ENCODE assay signal across 19 mouse cellular contexts in the genomic region with DNA sequence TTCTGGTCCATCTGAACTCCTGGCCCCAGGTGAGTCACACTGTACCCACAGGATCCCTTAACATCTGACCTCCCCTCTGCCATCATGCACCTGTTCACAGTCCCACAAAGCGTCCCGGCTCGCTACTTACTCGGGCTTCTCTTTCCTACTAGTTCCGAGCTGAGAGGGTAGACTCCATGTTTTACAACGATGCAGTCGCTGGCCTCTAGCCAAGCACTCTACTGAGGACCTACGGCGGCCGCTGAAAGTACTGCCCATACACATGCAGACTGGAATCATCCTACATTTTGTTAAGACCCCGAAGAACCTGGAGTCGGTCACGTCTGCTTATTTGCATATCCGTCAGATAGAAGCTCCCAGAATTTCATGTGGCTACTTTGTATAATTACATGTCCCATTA.
DNase-seq lines count a peak whose midpoint lies in the region; ATAC-seq and TF ChIP-seq lines count a peak whose summit lies in the region.
"Had no signal": no experiment of that assay in that cellular context is flagged by ENCODE, and none has a peak within 500 bp of the region (broad histone marks: within the 10 kb centered on the region; RNA-seq: fewer than 3 reads in every experiment).

No protein-coding gene starts in this region.

- peak overlapping the region; percentile 29; the same call in 1 of the 2 replicates for H3K4me3 ChIP-seq in E14TG2a.4 (replicated peaks; ENCODE audit: low read length)
- H3K4me3 ChIP-seq in liver, postnatal 0 days (ENCODE audit: low read depth, low read length), result no peak overlapping the region
- H3K4me3 ChIP-seq in hindbrain, embryonic 10.5 days, result no peak overlapping the region
- H3K4me3 ChIP-seq: forebrain, embryonic 12.5 days had no signal

- no peak overlapping the region for H3K9ac ChIP-seq in liver, postnatal 0 days (replicated peaks)
- H3K9ac ChIP-seq: forebrain, embryonic 12.5 days; hindbrain, embryonic 14.5 days had no signal

- H3K4me2 ChIP-seq in liver, postnatal 0 days (ENCODE audit: low read depth, low read length), result no peak overlapping the region
- H3K4me2 ChIP-seq: forebrain, embryonic 12.5 days; midbrain, embryonic 11.5 days had no signal

- 73% methylated on average over 14 of the region's 14 CpGs for WGBS in liver, postnatal 0 days (ENCODE audit: insufficient replicate concordance)
- WGBS in hindbrain, embryonic 10.5 days, result 93% methylated on average over 14 of the region's 14 CpGs

- no peak for TF ChIP-seq CTCF in E14TG2a.4 (conservative IDR thresholded peaks at IDR 0.05; ENCODE audit: low read length)
- no peak for TF ChIP-seq CTCF in liver, postnatal 0 days (IDR thresholded peaks at IDR 0.05; ENCODE audit: low read depth)

- peak overlapping the region; percentile 89; the same call in 1 of the 2 replicates for H3K27ac ChIP-seq in liver, postnatal 0 days (ENCODE audit: low read depth)
- H3K27ac ChIP-seq in hindbrain, embryonic 10.5 days, result no peak overlapping the region
- H3K27ac ChIP-seq: forebrain, embryonic 12.5 days; hindbrain, embryonic 14.5 days; macrophage had no signal

- peaks cover 25% of the 10 kb centered on the region for H3K4me1 ChIP-seq in E14TG2a.4 (replicated peaks; ENCODE audit: low read depth, low read length)
- peaks cover 4% of the 10 kb centered on the region; the same call in 1 of the 2 replicates for H3K4me1 ChIP-seq in liver, postnatal 0 days (ENCODE audit: insufficient read depth)
- H3K4me1 ChIP-seq in hindbrain, embryonic 10.5 days (replicated peaks), result peaks cover 7% of the 10 kb centered on the region; the same call in 1 of the 2 replicates
- H3K4me1 ChIP-seq: forebrain, embryonic 12.5 days had no signal

- ATAC-seq in liver, postnatal 0 days, result no peak
- ATAC-seq: CD4-positive, CD25-positive, alpha-beta regulatory T cell, adult 4 months had no signal

- no peaks in the 10 kb centered on the region for H3K27me3 ChIP-seq in E14TG2a.4 (ENCODE audit: insufficient read depth, low read length)
- no peaks in the 10 kb centered on the region for H3K27me3 ChIP-seq in liver, postnatal 0 days (ENCODE audit: insufficient read depth, low read length)
- no peaks in the 10 kb centered on the region for H3K27me3 ChIP-seq in hindbrain, embryonic 10.5 days (ENCODE audit: insufficient read depth, poor library complexity, severe bottlenecking)
- H3K27me3 ChIP-seq: forebrain, embryonic 12.5 days had no signal

- no peaks in the 10 kb centered on the region for H3K9me3 ChIP-seq in E14TG2a.4 (ENCODE audit: low read length)
- no peaks in the 10 kb centered on the region for H3K9me3 ChIP-seq in liver, postnatal 0 days (ENCODE audit: low read length)
- no peaks in the 10 kb centered on the region for H3K9me3 ChIP-seq in hindbrain, embryonic 10.5 days
- H3K9me3 ChIP-seq: forebrain, embryonic 12.5 days had no signal

- no peaks in the 10 kb centered on the region for H3K36me3 ChIP-seq in E14TG2a.4 (ENCODE audit: insufficient read depth, low read length)
- H3K36me3 ChIP-seq in liver, postnatal 0 days (replicated peaks; ENCODE audit: insufficient read depth, low read length), result no peaks in the 10 kb centered on the region
- no peaks in the 10 kb centered on the region for H3K36me3 ChIP-seq in hindbrain, embryonic 10.5 days
- H3K36me3 ChIP-seq: forebrain, embryonic 12.5 days had no signal

- peak; percentile 9 to 10 for DNase-seq in cerebellum, postnatal 10 days
- DNase-seq in cerebellum, postnatal 4 days (ENCODE audit: low spot score in 2 of 2), result no peak
- DNase-seq in kidney, postnatal 4 days, result peak; percentile 24 to 33
- DNase-seq in kidney, adult 8-10 months, result no peak
- peak; percentile 30 for DNase-seq in liver, postnatal 0 days
- no peak for DNase-seq in layer of hippocampus, adult 18-20 months (ENCODE audit: low spot score in 2 of 2)
- DNase-seq in hindbrain, embryonic 10.5 days (ENCODE audit: low spot score), result no peak
- DNase-seq: adrenal gland, adult 8-10 months; cerebellum, postnatal 14 days; gastrocnemius, postnatal 14 days; layer of hippocampus, postnatal 36 days; spleen, adult 18-20 months; thymus, postnatal 36 days had no signal

- TF ChIP-seq EP300 in liver, postnatal 0 days (IDR thresholded peaks at IDR 0.05; ENCODE audit: low read depth), result no peak

Comparison
In these comparisons a context has a peak if more than half of its experiments do, and no peak if none do; other contexts are left out.
1. DNase-seq: peak in cerebellum, postnatal 10 days (2 of 2), kidney, postnatal 4 days (2 of 2) and liver, postnatal 0 days (single experiment); none in cerebellum, postnatal 4 days (0 of 2), kidney, adult 8-10 months (0 of 2), layer of hippocampus, adult 18-20 months (0 of 2) and hindbrain, embryonic 10.5 days (single experiment).